Mouse (Mus musculus): ENCODE measurements at regions not wholly inside any gene's neighbourhood (a gene's known extent, or its start where the extent isn't known, plus 50 kb on each side); places are given as distances from the start of the nearest gene placed in this dataset.
A peak's percentile ranks its signal among the peaks of the same experiment; 100 is the strongest.

DNA sequence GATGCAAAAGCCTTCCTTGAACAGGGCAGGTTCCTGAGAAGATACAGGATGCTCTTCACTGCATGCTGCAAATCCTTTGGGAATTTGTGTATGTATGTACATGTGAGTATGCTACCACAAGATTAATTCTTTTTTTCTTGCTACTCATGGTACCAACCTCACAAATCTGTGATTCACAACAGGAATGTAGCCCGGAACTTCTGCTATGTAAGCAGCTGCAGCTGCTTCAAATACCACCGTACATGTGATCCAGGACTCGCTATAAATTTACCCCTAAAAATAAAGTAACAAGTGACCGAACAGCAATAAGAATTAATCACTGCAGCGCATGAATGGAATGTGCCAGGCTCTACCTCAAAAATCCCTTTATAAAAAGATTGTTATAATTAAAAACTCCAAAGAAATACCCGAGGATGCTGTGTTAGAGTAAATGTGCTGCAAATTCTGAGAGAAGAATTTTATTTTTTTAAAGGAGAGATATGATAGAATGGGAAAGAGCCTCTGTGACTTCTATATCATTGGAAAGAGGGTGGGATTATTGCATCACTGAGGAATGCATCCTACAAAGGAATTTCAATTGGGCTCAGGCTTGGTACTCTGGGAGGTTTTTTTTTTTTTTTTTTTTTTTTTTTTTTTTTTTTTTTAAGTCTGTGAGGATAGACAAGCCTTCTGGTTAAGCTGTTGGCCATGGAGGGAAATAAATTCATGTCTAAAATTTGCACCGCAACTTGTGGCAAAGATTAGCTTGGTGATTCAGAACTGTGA is 201.2 kb downstream of the Klf5 start:
- 93% methylated on average over 7 of the region's 7 CpGs for WGBS

DNA sequence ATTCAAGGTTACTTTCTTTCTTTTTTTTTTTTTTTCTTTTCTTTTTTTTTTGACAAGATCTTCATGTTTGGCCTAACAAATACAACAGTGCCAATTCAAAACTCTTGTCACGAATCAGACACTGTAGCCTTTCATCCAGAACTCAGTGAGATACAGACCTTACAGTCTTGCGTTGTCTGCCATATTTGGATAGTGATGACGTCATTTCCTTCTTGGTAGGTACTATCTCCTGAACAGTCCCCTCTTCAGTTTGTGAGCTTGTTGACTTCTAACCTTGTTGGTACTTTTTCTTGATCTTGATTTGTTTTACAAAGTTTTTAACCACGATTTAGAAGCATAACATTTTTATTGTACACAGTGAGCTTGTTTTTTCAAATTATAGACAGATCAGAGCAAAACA is 206.4 kb downstream of the Klf5 start:
- no peak overlapping the region for H3K9ac ChIP-seq
- H3K27ac ChIP-seq: no peak overlapping the region
- no peak overlapping the region for H3K4me3 ChIP-seq
- H3K36me3 ChIP-seq: peaks cover 3% of the 10 kb centered on the region; the same call in 1 of the 2 replicates
- H3K4me1 ChIP-seq (replicated peaks): no peaks in the 10 kb centered on the region
- H3K4me2 ChIP-seq: no peak overlapping the region
- no peak for ATAC-seq (ENCODE audit: low FRiP score)
- 79% methylated on average over 4 of the region's 4 CpGs for WGBS
- H3K27me3 ChIP-seq: no peaks in the 10 kb centered on the region
- peaks cover 5% of the 10 kb centered on the region; the same call in 1 of the 2 replicates for H3K9me3 ChIP-seq

More for the DNA sequence above, 201.2 kb downstream of the Klf5 start:
- no peak overlapping the region for H3K27ac ChIP-seq
- no peaks in the 10 kb centered on the region for H3K27me3 ChIP-seq
- H3K4me2 ChIP-seq: no peak overlapping the region
- H3K4me1 ChIP-seq (replicated peaks): no peaks in the 10 kb centered on the region
- H3K9ac ChIP-seq: no peak overlapping the region
- no peak for ATAC-seq (ENCODE audit: low FRiP score)
- H3K9me3 ChIP-seq: peaks cover 5% of the 10 kb centered on the region; the same call in 1 of the 2 replicates
- no peak overlapping the region for H3K4me3 ChIP-seq
- H3K36me3 ChIP-seq: peaks cover 3% of the 10 kb centered on the region; the same call in 1 of the 2 replicates

- H3K4me1 ChIP-seq (replicated peaks): no peaks in the 10 kb centered on the region
- H3K9ac ChIP-seq: no peak overlapping the region
- H3K27ac ChIP-seq: no peak overlapping the region
- H3K4me3 ChIP-seq: no peak overlapping the region
- H3K4me2 ChIP-seq: no peak overlapping the region
- no peaks in the 10 kb centered on the region for H3K9me3 ChIP-seq
- 51% methylated on average over 3 of the region's 3 CpGs for WGBS
- no peaks in the 10 kb centered on the region for H3K36me3 ChIP-seq
- no peak for ATAC-seq (ENCODE audit: low FRiP score)
- H3K27me3 ChIP-seq: no peaks in the 10 kb centered on the region
Measured at GRCm38 (mm10) chr14:99509696-99510536, 211.4 kb downstream of the Klf5 start.

GRCm38 (mm10) chr14:99515474-99515873 is 217.0 kb downstream of the Klf5 start:
- whole genome bisulfite sequencing: 95% methylated on average over 1 of the region's 1 CpGs

GRCm38 (mm10) chr14:99516703-99517102 is 218.2 kb downstream of the Klf5 start:
- Histone ChIP-seq H3K4me1 (replicated peaks) (no peaks in the 10 kb centered on the region), H3K27me3 (no peaks in the 10 kb centered on the region), H3K36me3 (no peaks in the 10 kb centered on the region), H3K4me2 (no peak overlapping the region), H3K4me3 (no peak overlapping the region), H3K27ac (no peak overlapping the region), H3K9ac (no peak overlapping the region), H3K9me3 (no peaks in the 10 kb centered on the region)
- no peak for ATAC-seq (ENCODE audit: low FRiP score)
- 93% methylated on average over 6 of the region's 6 CpGs for WGBS

More at GRCm38 (mm10) chr14:99515474-99515873, 217.0 kb downstream of the Klf5 start:
- Histone ChIP-seq H3K9me3 (no peaks in the 10 kb centered on the region), H3K36me3 (no peaks in the 10 kb centered on the region), H3K4me1 (replicated peaks) (no peaks in the 10 kb centered on the region), H3K27me3 (no peaks in the 10 kb centered on the region), H3K27ac (no peak overlapping the region), H3K4me2 (no peak overlapping the region), H3K4me3 (no peak overlapping the region), H3K9ac (no peak overlapping the region)
- ATAC-seq (ENCODE audit: low FRiP score): no peak

GRCm38 (mm10) chr14:99520343-99520742 is 221.9 kb downstream of the Klf5 start:
- 63% methylated on average over 6 of the region's 6 CpGs for WGBS
- Histone ChIP-seq H3K4me3 (no peak overlapping the region), H3K27ac (no peak overlapping the region), H3K36me3 (no peaks in the 10 kb centered on the region), H3K4me2 (no peak overlapping the region), H3K27me3 (no peaks in the 10 kb centered on the region), H3K4me1 (replicated peaks) (no peaks in the 10 kb centered on the region), H3K9me3 (no peaks in the 10 kb centered on the region), H3K9ac (no peak overlapping the region)
- peak; percentile 54; the same call in 1 of the 2 replicates for ATAC-seq (ENCODE audit: low FRiP score)

- Histone ChIP-seq H3K9me3 (no peaks in the 10 kb centered on the region), H3K27ac (no peak overlapping the region), H3K4me1 (replicated peaks) (no peaks in the 10 kb centered on the region), H3K4me3 (peak overlapping the region; percentile 11; the same call in 1 of the 2 replicates), H3K36me3 (no peaks in the 10 kb centered on the region), H3K4me2 (peak overlapping the region; percentile 27), H3K9ac (no peak overlapping the region), H3K27me3 (no peaks in the 10 kb centered on the region)
- WGBS: 72% methylated on average over 13 of the region's 13 CpGs
- peak; percentile 49; the same call in 1 of the 2 replicates for ATAC-seq (ENCODE audit: low FRiP score)
Measured at GRCm38 (mm10) chr14:99521954-99522523, 223.5 kb downstream of the Klf5 start.

GRCm38 (mm10) chr14:99535781-99536180 is 237.3 kb downstream of the Klf5 start:
- no peak overlapping the region for H3K4me3 ChIP-seq
- H3K9me3 ChIP-seq: no peaks in the 10 kb centered on the region
- no peak overlapping the region for H3K27ac ChIP-seq
- no peak for ATAC-seq (ENCODE audit: low FRiP score)
- H3K4me2 ChIP-seq: no peak overlapping the region
- H3K4me1 ChIP-seq (replicated peaks): no peaks in the 10 kb centered on the region
- 90% methylated on average over 6 of the region's 6 CpGs for WGBS
- no peaks in the 10 kb centered on the region for H3K36me3 ChIP-seq
- no peak overlapping the region for H3K9ac ChIP-seq
- no peaks in the 10 kb centered on the region for H3K27me3 ChIP-seq

DNA sequence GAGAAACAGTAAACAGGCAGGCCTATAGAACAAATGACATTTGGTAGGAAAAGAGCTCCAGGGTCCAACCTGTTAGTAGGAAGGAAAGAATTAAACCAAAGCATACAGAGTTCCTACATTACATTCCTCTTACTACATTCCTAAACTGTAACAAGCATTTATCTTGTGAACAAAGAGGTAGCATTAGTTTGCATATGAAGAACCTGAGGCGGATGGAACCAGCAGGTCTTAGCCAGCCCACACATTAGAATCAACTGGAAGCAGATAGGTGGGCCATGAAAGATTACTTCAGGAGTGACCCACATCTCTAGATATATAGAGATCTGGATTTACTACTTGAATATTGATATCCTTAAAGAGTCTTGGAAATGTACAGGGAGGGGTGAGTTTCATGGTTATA is 238.8 kb downstream of the Klf5 start:
- ATAC-seq (ENCODE audit: low FRiP score): no peak

GRCm38 (mm10) chr14:99541716-99542115 is 243.2 kb downstream of the Klf5 start:
- Histone ChIP-seq H3K4me2 (no peak overlapping the region), H3K36me3 (no peaks in the 10 kb centered on the region), H3K4me1 (replicated peaks) (no peaks in the 10 kb centered on the region), H3K9ac (no peak overlapping the region), H3K4me3 (no peak overlapping the region), H3K27ac (no peak overlapping the region), H3K9me3 (no peaks in the 10 kb centered on the region), H3K27me3 (no peaks in the 10 kb centered on the region)
- ATAC-seq (ENCODE audit: low FRiP score): no peak

More for the DNA sequence above, 238.8 kb downstream of the Klf5 start:
- Histone ChIP-seq H3K27ac (no peak overlapping the region), H3K4me1 (replicated peaks) (no peaks in the 10 kb centered on the region), H3K4me2 (no peak overlapping the region), H3K4me3 (no peak overlapping the region), H3K27me3 (no peaks in the 10 kb centered on the region), H3K36me3 (no peaks in the 10 kb centered on the region), H3K9ac (no peak overlapping the region), H3K9me3 (no peaks in the 10 kb centered on the region)
- WGBS: 69% methylated on average over 1 of the region's 1 CpGs

GRCm38 (mm10) chr14:99547931-99548330 is 249.4 kb downstream of the Klf5 start:
- Histone ChIP-seq H3K4me1 (replicated peaks) (no peaks in the 10 kb centered on the region), H3K27me3 (no peaks in the 10 kb centered on the region), H3K4me2 (no peak overlapping the region), H3K9ac (no peak overlapping the region), H3K27ac (no peak overlapping the region), H3K4me3 (no peak overlapping the region), H3K9me3 (no peaks in the 10 kb centered on the region), H3K36me3 (no peaks in the 10 kb centered on the region)
- ATAC-seq (ENCODE audit: low FRiP score): no peak
- 94% methylated on average over 6 of the region's 6 CpGs for WGBS
